Mouse (Mus musculus) layer of hippocampus, adult 18-20 months (tissue): ENCODE results near the gene Stk10. TPM values are rescaled to one million over a fixed set of nuclear protein-coding genes. Genes with fewer than 3 reads are reported as not detected.
A peak's percentile ranks its signal among the peaks of the same experiment; 100 is the strongest.

Source experiments
- DNase-seq, 2 experiments: peaks; one replicate each; pipeline ENCODE4 v3.0.0; 2022; ENCODE audit warnings: low spot score in 2 of 2
- total RNA-seq, 2 experiments: library from RNA; stranded (reverse); gene quantifications; 2 replicates each; pipeline ENCODE4 v1.2.3; 2021

Gene Stk10
- total RNA-seq, 2 experiments from 2014 or later: 7.6 to 8.0 TPM

- DNase-seq: peak in 1 of 2 experiments; percentile 59
These were observed 34.1 kb downstream of the Stk10 start for GRCm38 (mm10) chr11:32567000-32567855.

GRCm38 (mm10) chr11:32568060-32568459 lies 35.0 kb downstream of the Stk10 start:
- DNase-seq: no peak

- no peak for DNase-seq
These were observed 35.7 kb downstream of the Stk10 start for GRCm38 (mm10) chr11:32568637-32569293.

- DNase-seq: no peak
These were observed 38.0 kb downstream of the Stk10 start for GRCm38 (mm10) chr11:32571103-32571502.

GRCm38 (mm10) chr11:32573669-32574068 lies 40.6 kb downstream of the Stk10 start:
- no peak for DNase-seq

GRCm38 (mm10) chr11:32575964-32576759 lies 43.1 kb downstream of the Stk10 start:
- no peak for DNase-seq

GRCm38 (mm10) chr11:32576760-32577050 lies 43.6 kb downstream of the Stk10 start:
- no peak for DNase-seq

GRCm38 (mm10) chr11:32580305-32580947 lies 47.3 kb downstream of the Stk10 start:
- peak in 1 of 2 experiments; percentile 55 for DNase-seq

GRCm38 (mm10) chr11:32581031-32581430 lies 47.9 kb downstream of the Stk10 start:
- no peak for DNase-seq

- DNase-seq: no peak
These were observed 49.7 kb downstream of the Stk10 start for GRCm38 (mm10) chr11:32582813-32583212.

GRCm38 (mm10) chr11:32585996-32586395 lies 52.9 kb downstream of the Stk10 start:
- DNase-seq: no peak

- DNase-seq: no peak
These were observed 54.3 kb downstream of the Stk10 start for GRCm38 (mm10) chr11:32587191-32588089.

GRCm38 (mm10) chr11:32588090-32588891 lies 55.2 kb downstream of the Stk10 start:
- peak; percentile 48 to 83 for DNase-seq

GRCm38 (mm10) chr11:32588892-32589172 lies 55.7 kb downstream of the Stk10 start:
- DNase-seq: no peak

GRCm38 (mm10) chr11:32589201-32589600 lies 56.1 kb downstream of the Stk10 start:
- DNase-seq: no peak

- DNase-seq: no peak
These were observed 56.7 kb downstream of the Stk10 start for GRCm38 (mm10) chr11:32589791-32590190.

GRCm38 (mm10) chr11:32590205-32590604 lies 57.1 kb downstream of the Stk10 start:
- DNase-seq: no peak

GRCm38 (mm10) chr11:32591921-32592850 lies 59.1 kb downstream of the Stk10 start:
- DNase-seq: peak in 1 of 2 experiments; percentile 58

- DNase-seq: no peak
These were observed 60.0 kb downstream of the Stk10 start for GRCm38 (mm10) chr11:32593081-32593480.
